Mouse (Mus musculus): ENCODE measurements around the gene Ppm1b.

- TF ChIP-seq CTCF (IDR thresholded peaks at IDR 0.05 in 2 of 3, conservative IDR thresholded peaks at IDR 0.05 in 1 of 3; ENCODE audit: control insufficient read depth in 1 of 3, insufficient read depth in 1 of 3, low read depth in 2 of 3, low read length in 3 of 3, poor library complexity in 1 of 3, severe bottlenecking in 1 of 3) (no peak), JUND (IDR thresholded peaks at IDR 0.05; ENCODE audit: low read depth, low read length) (no peak), ZMIZ1 (IDR thresholded peaks at IDR 0.05; ENCODE audit: low read depth, low read length) (no peak), POLR2A (IDR thresholded peaks at IDR 0.05; ENCODE audit: control insufficient read depth in 1 of 2, insufficient read depth in 1 of 2, low read depth in 1 of 2, low read length in 2 of 2, poor library complexity in 1 of 2) (no peak), MAZ (IDR thresholded peaks at IDR 0.05; ENCODE audit: low read depth, low read length) (no peak), MAX (IDR thresholded peaks at IDR 0.05; ENCODE audit: low read length) (no peak), EP300 (IDR thresholded peaks at IDR 0.05; ENCODE audit: low read depth in 1 of 2, low read length in 2 of 2) (no peak), HCFC1 (IDR thresholded peaks at IDR 0.05; ENCODE audit: low read depth, low read length) (no peak), USF1 (IDR thresholded peaks at IDR 0.05; ENCODE audit: low read depth, low read length) (no peak)
Measured at GRCm38 (mm10) chr17:85037855-85038254, 81.3 kb downstream of the Ppm1b start.

Data from MEL (cell line).